Mouse (Mus musculus): ENCODE measurements around the gene Gbx1. TPM values are rescaled to one million over a fixed set of nuclear protein-coding genes. Genes with fewer than 3 reads are reported as not detected.
A peak's percentile ranks its signal among the peaks of the same experiment; 100 is the strongest.

Gene Gbx1
- polyA plus RNA-seq, 1 experiment from 2014 or later = 0.12 TPM

DNA sequence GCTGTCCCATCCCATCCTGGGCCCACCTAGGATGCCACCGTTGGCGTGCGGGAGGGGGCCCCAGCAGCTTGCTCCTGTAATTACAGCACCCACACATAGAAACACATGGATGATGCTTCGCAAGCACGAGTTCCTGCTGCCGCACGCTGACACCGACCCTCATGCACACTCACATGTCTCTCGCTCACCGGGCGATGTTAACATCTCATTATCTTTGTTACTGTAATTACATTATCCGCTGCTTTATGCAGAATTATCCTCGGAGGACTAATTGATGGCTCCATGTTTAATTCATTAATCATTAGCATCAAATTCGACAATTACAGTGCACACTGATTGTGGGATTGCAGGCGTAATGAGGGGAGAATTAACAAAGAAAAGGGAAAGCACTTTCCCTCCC lies 32.0 kb downstream of the Gbx1 start:
- Histone ChIP-seq H3K27me3 (ENCODE audit: control insufficient read depth, insufficient read depth, low read length) (no peaks in the 10 kb centered on the region), H3K27ac (replicated peaks; ENCODE audit: low read depth, low read length) (peak overlapping the region; percentile 38; the same call in 1 of the 2 replicates), H3K36me3 (ENCODE audit: control insufficient read depth, insufficient read depth, low read length) (peaks cover 88% of the 10 kb centered on the region), H3K9ac (replicated peaks; ENCODE audit: low read length) (no peak overlapping the region), H3K4me3 (replicated peaks; ENCODE audit: low read depth, low read length) (no peak overlapping the region), H3K4me1 (ENCODE audit: control insufficient read depth, insufficient read depth, low read length) (peaks cover 6% of the 10 kb centered on the region; the same call in 1 of the 2 replicates), H3K9me3 (ENCODE audit: control insufficient read depth, low read length) (no peaks in the 10 kb centered on the region), H3K4me2 (ENCODE audit: low read length) (no peak overlapping the region)
- peak; percentile 66 for DNase-seq
- WGBS = 59% methylated on average over 15 of the region's 15 CpGs
- peak; percentile 36; the same call in 1 of the 2 replicates for ATAC-seq (ENCODE audit: low FRiP score, low TSS enrichment)

DNA sequence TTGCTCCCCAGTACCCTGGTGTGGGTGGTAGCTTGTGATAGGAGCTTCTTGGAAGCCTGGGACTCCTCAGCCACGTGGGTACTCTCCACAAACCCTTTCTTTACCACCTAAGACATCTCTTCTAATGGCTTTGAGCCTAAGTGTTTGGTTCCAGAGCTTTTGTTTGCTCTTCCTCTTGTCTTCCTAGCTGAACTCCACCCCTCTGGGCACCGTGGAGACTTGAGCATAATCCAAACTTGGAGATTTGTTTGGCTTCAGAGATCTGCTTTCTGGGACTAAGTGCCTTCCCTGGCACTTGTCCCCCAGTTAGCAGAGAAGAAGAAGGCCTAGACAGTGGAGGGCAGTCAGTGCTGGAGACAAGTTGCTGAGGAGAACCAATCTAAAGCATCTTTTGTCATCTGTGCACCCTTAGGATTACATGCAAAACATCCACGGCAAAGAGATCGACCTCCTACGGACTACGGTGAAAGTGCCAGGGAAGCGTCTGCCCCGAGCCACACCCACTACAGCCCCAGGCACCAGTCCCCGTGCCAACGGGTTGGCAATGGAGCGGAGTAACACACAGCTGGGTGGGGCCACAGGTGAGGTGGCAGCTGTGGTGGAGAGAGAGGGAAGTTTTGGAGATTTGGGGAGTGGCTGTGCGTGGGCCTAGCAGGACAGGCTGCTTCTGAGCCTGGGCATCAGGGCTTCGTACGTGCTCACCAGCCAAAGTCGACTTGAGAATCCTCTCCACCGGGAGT lies 34.3 kb downstream of the Gbx1 start:
- H3K9me3 ChIP-seq (ENCODE audit: control insufficient read depth, low read length) = no peaks in the 10 kb centered on the region
- 91% methylated on average over 16 of the region's 16 CpGs for WGBS
- no peak overlapping the region for H3K4me2 ChIP-seq (ENCODE audit: low read length)
- H3K27me3 ChIP-seq (ENCODE audit: control insufficient read depth, insufficient read depth, low read length) = no peaks in the 10 kb centered on the region
- H3K36me3 ChIP-seq (ENCODE audit: control insufficient read depth, insufficient read depth, low read length) = peaks cover 88% of the 10 kb centered on the region
- ATAC-seq (ENCODE audit: low FRiP score, low TSS enrichment) (no peak), DNase-seq (no peak)
- H3K4me1 ChIP-seq (ENCODE audit: control insufficient read depth, insufficient read depth, low read length) = peaks cover 6% of the 10 kb centered on the region; the same call in 1 of the 2 replicates
- H3K9ac ChIP-seq (replicated peaks; ENCODE audit: low read length) = no peak overlapping the region
- no peak overlapping the region for H3K4me3 ChIP-seq (replicated peaks; ENCODE audit: low read depth, low read length)
- no peak overlapping the region for H3K27ac ChIP-seq (replicated peaks; ENCODE audit: low read depth, low read length)

DNA sequence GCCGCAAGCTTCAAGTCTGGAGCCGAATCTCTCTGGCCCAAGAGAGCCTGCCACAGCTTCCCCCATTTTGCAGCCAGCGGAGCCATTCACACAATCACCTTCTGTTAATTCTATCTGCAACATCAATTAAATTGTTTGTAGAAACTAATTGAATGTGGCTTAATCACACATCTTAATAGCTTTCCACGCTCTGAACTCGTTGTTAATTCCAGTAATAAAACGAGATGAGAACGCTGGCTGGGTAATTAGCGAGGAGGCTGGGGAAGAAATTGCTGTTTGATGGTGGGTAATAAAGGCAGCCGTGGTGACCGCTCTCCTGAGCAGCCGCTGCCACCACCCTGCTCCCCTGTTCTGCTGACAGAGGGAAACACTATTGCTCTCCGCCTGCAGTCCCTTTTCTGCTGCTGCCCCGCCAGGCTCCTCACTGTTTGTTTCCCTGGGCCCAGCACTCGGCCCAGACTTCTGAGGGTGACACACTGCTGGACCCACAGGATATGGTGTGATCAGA lies 36.5 kb downstream of the Gbx1 start:
- Histone ChIP-seq H3K27me3 (ENCODE audit: control insufficient read depth, insufficient read depth, low read length) (no peaks in the 10 kb centered on the region), H3K4me1 (ENCODE audit: control insufficient read depth, insufficient read depth, low read length) (0 out of 2 replicates have a peak, but pooled peaks cover 9% of the 10 kb centered on the region), H3K27ac (replicated peaks; ENCODE audit: low read depth, low read length) (no peak overlapping the region), H3K36me3 (ENCODE audit: control insufficient read depth, insufficient read depth, low read length) (peaks cover 76% of the 10 kb centered on the region), H3K9me3 (ENCODE audit: control insufficient read depth, low read length) (no peaks in the 10 kb centered on the region), H3K4me2 (ENCODE audit: low read length) (no peak overlapping the region), H3K4me3 (replicated peaks; ENCODE audit: low read depth, low read length) (no peak overlapping the region), H3K9ac (replicated peaks; ENCODE audit: low read length) (no peak overlapping the region)
- DNase-seq (no peak), ATAC-seq (ENCODE audit: low FRiP score, low TSS enrichment) (no peak)
- WGBS = 78% methylated on average over 14 of the region's 14 CpGs

DNA sequence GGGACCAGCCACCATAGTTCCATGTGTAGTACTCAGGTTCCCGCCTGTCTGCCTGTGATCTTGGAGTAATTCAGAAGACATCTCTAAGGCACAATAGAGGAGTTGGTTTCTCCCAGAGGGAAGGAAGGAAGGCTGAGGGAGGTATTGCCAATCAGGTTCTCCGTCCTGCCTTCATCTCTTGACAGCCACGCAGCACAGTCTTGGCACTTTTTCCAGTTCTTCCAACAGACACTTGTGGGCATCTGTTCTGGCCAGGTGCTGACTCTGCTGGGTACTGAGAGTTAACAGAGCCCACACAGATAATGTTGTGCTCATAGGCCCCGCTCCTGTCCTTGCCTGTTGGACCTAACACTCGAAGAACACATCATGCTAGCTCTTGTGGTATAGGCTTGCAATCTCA lies 40.3 kb downstream of the Gbx1 start:
- Histone ChIP-seq H3K4me2 (ENCODE audit: low read length) (no peak overlapping the region), H3K36me3 (ENCODE audit: control insufficient read depth, insufficient read depth, low read length) (peaks cover 75% of the 10 kb centered on the region), H3K27ac (replicated peaks; ENCODE audit: low read depth, low read length) (no peak overlapping the region), H3K4me3 (replicated peaks; ENCODE audit: low read depth, low read length) (no peak overlapping the region), H3K27me3 (ENCODE audit: control insufficient read depth, insufficient read depth, low read length) (no peaks in the 10 kb centered on the region), H3K9ac (replicated peaks; ENCODE audit: low read length) (no peak overlapping the region), H3K4me1 (ENCODE audit: control insufficient read depth, insufficient read depth, low read length) (peaks cover 17% of the 10 kb centered on the region; the same call in 1 of the 2 replicates), H3K9me3 (ENCODE audit: control insufficient read depth, low read length) (no peaks in the 10 kb centered on the region)
- ATAC-seq (ENCODE audit: low FRiP score, low TSS enrichment) (no peak), DNase-seq (no peak)
- WGBS = 96% methylated on average over 5 of the region's 5 CpGs

DNA sequence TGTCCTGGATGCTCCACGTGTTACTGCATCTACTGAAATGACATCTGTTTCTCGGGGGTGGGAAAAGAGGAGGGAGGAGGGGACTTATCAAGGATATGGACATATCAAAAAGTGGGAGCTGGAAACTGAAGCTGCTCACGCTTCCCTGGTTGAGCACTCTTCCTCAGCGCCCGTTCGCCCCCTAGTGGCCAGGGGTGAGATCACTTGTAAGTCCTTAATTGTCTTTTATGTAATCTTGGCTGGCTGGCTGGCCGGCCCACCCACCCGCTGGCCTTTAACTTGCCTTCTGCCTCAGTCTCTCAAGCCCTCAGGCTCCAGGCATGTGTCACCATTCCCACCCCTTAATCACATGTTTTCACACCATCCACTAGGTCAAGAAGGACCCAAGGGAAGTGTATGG lies 40.9 kb downstream of the Gbx1 start:
- H3K4me1 ChIP-seq (ENCODE audit: control insufficient read depth, insufficient read depth, low read length) = peaks cover 23% of the 10 kb centered on the region
- WGBS = 0% methylated on average over 8 of the region's 8 CpGs
- DNase-seq (peak; percentile 93), ATAC-seq (ENCODE audit: low FRiP score, low TSS enrichment) (no peak)
- H3K27me3 ChIP-seq (ENCODE audit: control insufficient read depth, insufficient read depth, low read length) = no peaks in the 10 kb centered on the region
- H3K36me3 ChIP-seq (ENCODE audit: control insufficient read depth, insufficient read depth, low read length) = peaks cover 74% of the 10 kb centered on the region
- no peak overlapping the region for H3K4me3 ChIP-seq (replicated peaks; ENCODE audit: low read depth, low read length)
- H3K27ac ChIP-seq (replicated peaks; ENCODE audit: low read depth, low read length) = no peak overlapping the region
- no peaks in the 10 kb centered on the region for H3K9me3 ChIP-seq (ENCODE audit: control insufficient read depth, low read length)
- H3K4me2 ChIP-seq (ENCODE audit: low read length) = no peak overlapping the region
- no peak overlapping the region for H3K9ac ChIP-seq (replicated peaks; ENCODE audit: low read length)

DNA sequence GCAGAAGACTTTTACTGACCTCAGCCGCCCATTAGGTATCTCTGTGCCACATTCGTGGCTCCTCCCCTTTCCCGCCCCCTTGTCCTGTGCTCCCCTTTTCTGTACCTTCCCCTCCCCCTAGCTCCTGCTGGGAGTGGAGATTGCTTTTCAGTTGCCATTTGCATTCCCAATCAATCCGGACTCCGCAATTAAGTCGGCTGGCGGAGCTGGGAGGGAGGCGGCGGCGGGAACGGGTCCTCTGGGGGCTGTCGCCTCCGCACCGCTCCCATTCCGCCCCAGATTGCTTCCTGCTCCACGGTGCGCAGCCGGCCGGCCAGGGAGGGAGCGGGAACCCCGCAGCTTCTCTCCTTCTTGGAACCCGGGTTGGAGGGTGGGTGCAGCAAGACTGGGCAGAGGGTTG lies 42.0 kb downstream of the Gbx1 start:
- 14% methylated on average over 22 of the region's 22 CpGs for WGBS
- Histone ChIP-seq H3K9me3 (ENCODE audit: control insufficient read depth, low read length) (no peaks in the 10 kb centered on the region), H3K9ac (replicated peaks; ENCODE audit: low read length) (peak overlapping the region; percentile 37; the same call in 1 of the 2 replicates), H3K36me3 (ENCODE audit: control insufficient read depth, insufficient read depth, low read length) (peaks cover 75% of the 10 kb centered on the region), H3K27me3 (ENCODE audit: control insufficient read depth, insufficient read depth, low read length) (no peaks in the 10 kb centered on the region), H3K4me2 (ENCODE audit: low read length) (peak overlapping the region; percentile 37), H3K4me3 (replicated peaks; ENCODE audit: low read depth, low read length) (no peak overlapping the region), H3K27ac (replicated peaks; ENCODE audit: low read depth, low read length) (peak overlapping the region; percentile 45; the same call in 1 of the 2 replicates), H3K4me1 (ENCODE audit: control insufficient read depth, insufficient read depth, low read length) (peaks cover 26% of the 10 kb centered on the region)
- DNase-seq (peak; percentile 53), ATAC-seq (ENCODE audit: low FRiP score, low TSS enrichment) (peak; percentile 13; the same call in 1 of the 2 replicates)

DNA sequence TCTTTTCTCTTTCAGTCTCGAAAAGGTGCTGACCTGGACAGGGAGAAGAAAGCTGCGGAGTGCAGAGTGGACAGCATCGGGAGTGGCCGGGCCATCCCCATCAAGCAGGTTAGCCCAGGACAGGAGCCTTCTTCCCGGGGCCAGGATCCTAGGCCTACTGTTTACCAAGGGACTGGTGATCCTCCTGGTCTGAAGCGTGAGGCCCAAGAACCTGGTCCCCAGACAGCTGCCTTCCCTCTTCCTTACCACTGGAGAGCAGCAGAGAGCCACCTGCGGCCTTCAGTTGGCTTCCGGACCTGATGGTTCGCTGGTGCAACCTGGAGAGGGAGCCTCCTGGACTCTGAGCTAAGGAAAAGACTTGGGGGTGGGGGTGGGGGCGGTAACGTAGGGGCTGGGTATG lies 43.7 kb downstream of the Gbx1 start:
- peaks cover 75% of the 10 kb centered on the region for H3K36me3 ChIP-seq (ENCODE audit: control insufficient read depth, insufficient read depth, low read length)
- no peak overlapping the region for H3K27ac ChIP-seq (replicated peaks; ENCODE audit: low read depth, low read length)
- peak; percentile 88 for DNase-seq
- no peaks in the 10 kb centered on the region for H3K27me3 ChIP-seq (ENCODE audit: control insufficient read depth, insufficient read depth, low read length)
- H3K4me3 ChIP-seq (replicated peaks; ENCODE audit: low read depth, low read length) = no peak overlapping the region
- ATAC-seq (ENCODE audit: low FRiP score, low TSS enrichment) = 0 out of 2 replicates have a peak, but pooled peaks have one; percentile 4
- no peaks in the 10 kb centered on the region for H3K9me3 ChIP-seq (ENCODE audit: control insufficient read depth, low read length)
- 28% methylated on average over 11 of the region's 11 CpGs for WGBS
- H3K9ac ChIP-seq (replicated peaks; ENCODE audit: low read length) = no peak overlapping the region
- H3K4me1 ChIP-seq (ENCODE audit: control insufficient read depth, insufficient read depth, low read length) = peaks cover 26% of the 10 kb centered on the region
- no peak overlapping the region for H3K4me2 ChIP-seq (ENCODE audit: low read length)

DNA sequence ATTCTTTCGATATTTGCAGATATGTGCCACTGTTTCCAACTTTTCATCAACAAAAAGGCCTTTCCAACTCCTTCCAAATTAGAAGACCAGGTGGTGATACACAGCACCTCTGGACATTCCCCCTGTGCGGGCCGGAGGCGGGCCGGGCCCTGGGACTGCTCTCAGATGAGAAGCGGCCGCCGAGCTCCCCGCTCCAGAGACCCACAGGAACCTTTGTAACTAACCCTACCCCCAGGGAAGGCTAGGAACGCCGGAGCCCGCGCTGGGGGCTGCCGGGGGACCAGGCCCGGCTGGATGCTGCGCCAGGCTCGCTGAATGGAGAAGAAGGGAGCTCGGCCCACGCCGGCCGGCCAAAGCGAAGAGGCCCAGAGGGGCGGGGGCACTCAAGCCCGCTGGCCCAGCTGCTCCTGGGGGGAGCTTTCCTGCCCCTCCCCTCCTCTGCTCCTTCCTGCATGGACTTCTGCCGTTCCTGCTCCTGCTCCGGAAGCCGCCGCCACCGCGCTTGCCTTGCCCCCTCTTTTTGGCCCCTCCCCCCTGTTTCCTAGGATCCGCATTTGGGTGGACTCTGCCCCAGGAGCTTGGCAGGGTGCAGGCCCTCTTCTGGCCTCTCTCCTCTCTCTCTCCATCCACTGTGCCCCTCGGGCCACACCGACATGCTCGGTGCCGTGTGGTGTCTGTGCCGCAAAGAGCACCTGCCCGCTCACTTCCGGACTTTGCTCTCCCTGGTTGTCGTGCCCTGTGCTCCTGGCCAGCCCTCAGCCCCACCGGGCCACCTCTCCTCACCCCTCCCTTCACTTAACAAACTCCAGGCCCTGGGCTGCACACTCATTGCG lies 44.5 kb downstream of the Gbx1 start:
- 31% methylated on average over 41 of the region's 41 CpGs for WGBS
- ATAC-seq (ENCODE audit: low FRiP score, low TSS enrichment) (no peak; the same call in 1 of the 2 replicates), DNase-seq (no peak)
- Histone ChIP-seq H3K4me1 (ENCODE audit: control insufficient read depth, insufficient read depth, low read length) (peaks cover 26% of the 10 kb centered on the region), H3K9ac (replicated peaks; ENCODE audit: low read length) (no peak overlapping the region; the same call in 1 of the 2 replicates), H3K36me3 (ENCODE audit: control insufficient read depth, insufficient read depth, low read length) (peaks cover 75% of the 10 kb centered on the region), H3K4me3 (replicated peaks; ENCODE audit: low read depth, low read length) (no peak overlapping the region), H3K9me3 (ENCODE audit: control insufficient read depth, low read length) (no peaks in the 10 kb centered on the region), H3K27ac (replicated peaks; ENCODE audit: low read depth, low read length) (no peak overlapping the region; the same call in 1 of the 2 replicates), H3K4me2 (ENCODE audit: low read length) (no peak overlapping the region), H3K27me3 (ENCODE audit: control insufficient read depth, insufficient read depth, low read length) (no peaks in the 10 kb centered on the region)

Measured in midbrain, embryonic 14.5 days (tissue).